Mouse (Mus musculus): ENCODE results near the gene Rasgrp3. TPM values are rescaled to one million over a fixed set of nuclear protein-coding genes. Genes with fewer than 3 reads are reported as not detected.

Gene Rasgrp3
- polyA plus RNA-seq, 1 experiment from 2014 or later = 11.4 TPM

- Histone ChIP-seq H3K9me3 (replicated peaks; ENCODE audit: control insufficient read depth, low read length) (no peaks in the 10 kb centered on the region), H3K4me2 (ENCODE audit: low read depth, low read length) (no peak overlapping the region), H3K4me3 (ENCODE audit: low read depth, low read length) (no peak overlapping the region), H3K9ac (replicated peaks; ENCODE audit: low read length) (no peak overlapping the region), H3K27ac (replicated peaks; ENCODE audit: low read depth, low read length) (no peak overlapping the region), H3K36me3 (replicated peaks; ENCODE audit: control insufficient read depth, insufficient read depth, low read depth, low read length) (no peaks in the 10 kb centered on the region; the same call in 1 of the 2 replicates), H3K27me3 (ENCODE audit: control insufficient read depth, insufficient read depth, low read length) (no peaks in the 10 kb centered on the region), H3K4me1 (ENCODE audit: control insufficient read depth, insufficient read depth, low read length) (no peaks in the 10 kb centered on the region; the same call in 1 of the 2 replicates)
- WGBS = 90% methylated on average over 7 of the region's 7 CpGs
- ATAC-seq (replicated peaks; ENCODE audit: insufficient number of reproducible peaks, low FRiP score, low TSS enrichment, low read depth) (no peak), DNase-seq (ENCODE audit: low spot score) (no peak)
These were observed 101.4 kb downstream of the Rasgrp3 start for GRCm38 (mm10) chr17:75537050-75537445.

- Histone ChIP-seq H3K4me1 (ENCODE audit: control insufficient read depth, insufficient read depth, low read length) (no peaks in the 10 kb centered on the region; the same call in 1 of the 2 replicates), H3K9ac (replicated peaks; ENCODE audit: low read length) (no peak overlapping the region), H3K4me3 (ENCODE audit: low read depth, low read length) (no peak overlapping the region), H3K4me2 (ENCODE audit: low read depth, low read length) (no peak overlapping the region), H3K27ac (replicated peaks; ENCODE audit: low read depth, low read length) (no peak overlapping the region), H3K27me3 (ENCODE audit: control insufficient read depth, insufficient read depth, low read length) (no peaks in the 10 kb centered on the region), H3K36me3 (replicated peaks; ENCODE audit: control insufficient read depth, insufficient read depth, low read depth, low read length) (no peaks in the 10 kb centered on the region; the same call in 1 of the 2 replicates), H3K9me3 (replicated peaks; ENCODE audit: control insufficient read depth, low read length) (no peaks in the 10 kb centered on the region)
- DNase-seq (ENCODE audit: low spot score) = no peak
- ATAC-seq (replicated peaks; ENCODE audit: insufficient number of reproducible peaks, low FRiP score, low TSS enrichment, low read depth) = no peak
- 94% methylated on average over 12 of the region's 12 CpGs for WGBS
These were observed 102.7 kb downstream of the Rasgrp3 start for GRCm38 (mm10) chr17:75538431-75538830.

GRCm38 (mm10) chr17:75539130-75539529 is 103.4 kb downstream of the Rasgrp3 start:
- Histone ChIP-seq H3K9me3 (replicated peaks; ENCODE audit: control insufficient read depth, low read length) (no peaks in the 10 kb centered on the region), H3K27me3 (ENCODE audit: control insufficient read depth, insufficient read depth, low read length) (no peaks in the 10 kb centered on the region), H3K4me1 (ENCODE audit: control insufficient read depth, insufficient read depth, low read length) (no peaks in the 10 kb centered on the region; the same call in 1 of the 2 replicates), H3K9ac (replicated peaks; ENCODE audit: low read length) (no peak overlapping the region), H3K4me2 (ENCODE audit: low read depth, low read length) (no peak overlapping the region), H3K4me3 (ENCODE audit: low read depth, low read length) (no peak overlapping the region), H3K36me3 (replicated peaks; ENCODE audit: control insufficient read depth, insufficient read depth, low read depth, low read length) (no peaks in the 10 kb centered on the region; the same call in 1 of the 2 replicates), H3K27ac (replicated peaks; ENCODE audit: low read depth, low read length) (no peak overlapping the region)
- WGBS = 89% methylated on average over 6 of the region's 6 CpGs
- no peak for ATAC-seq (replicated peaks; ENCODE audit: insufficient number of reproducible peaks, low FRiP score, low TSS enrichment, low read depth)
- no peak for DNase-seq (ENCODE audit: low spot score)

DNA sequence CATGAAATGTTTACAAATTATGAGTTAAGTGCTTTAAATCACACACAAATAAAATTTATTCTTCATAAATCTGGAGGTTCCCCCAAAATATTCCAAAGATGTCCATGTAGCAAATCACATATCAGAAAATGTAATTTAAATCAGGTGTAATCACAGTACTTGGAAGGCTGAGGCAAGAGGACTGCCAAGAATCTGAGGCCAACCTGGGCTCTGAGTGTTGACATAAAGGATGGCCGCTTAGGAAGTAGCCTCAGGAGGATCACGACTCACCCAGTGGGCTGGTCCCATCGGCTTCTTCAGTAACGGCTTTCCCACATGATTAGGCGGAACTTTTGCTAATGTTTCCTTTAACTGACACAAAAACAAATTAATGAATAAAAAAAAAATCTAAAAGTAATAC is 104.1 kb downstream of the Rasgrp3 start:
- WGBS = 87% methylated on average over 5 of the region's 5 CpGs
- no peak for DNase-seq (ENCODE audit: low spot score)
- Histone ChIP-seq H3K27ac (replicated peaks; ENCODE audit: low read depth, low read length) (no peak overlapping the region), H3K9ac (replicated peaks; ENCODE audit: low read length) (no peak overlapping the region), H3K9me3 (replicated peaks; ENCODE audit: control insufficient read depth, low read length) (no peaks in the 10 kb centered on the region), H3K4me3 (ENCODE audit: low read depth, low read length) (no peak overlapping the region), H3K4me1 (ENCODE audit: control insufficient read depth, insufficient read depth, low read length) (no peaks in the 10 kb centered on the region), H3K4me2 (ENCODE audit: low read depth, low read length) (no peak overlapping the region), H3K36me3 (replicated peaks; ENCODE audit: control insufficient read depth, insufficient read depth, low read depth, low read length) (no peaks in the 10 kb centered on the region; the same call in 1 of the 2 replicates), H3K27me3 (ENCODE audit: control insufficient read depth, insufficient read depth, low read length) (no peaks in the 10 kb centered on the region)
- no peak for ATAC-seq (replicated peaks; ENCODE audit: insufficient number of reproducible peaks, low FRiP score, low TSS enrichment, low read depth)

- H3K9me3 ChIP-seq (replicated peaks; ENCODE audit: control insufficient read depth, low read length) = no peaks in the 10 kb centered on the region
- no peaks in the 10 kb centered on the region for H3K27me3 ChIP-seq (ENCODE audit: control insufficient read depth, insufficient read depth, low read length)
- WGBS = 89% methylated on average over 7 of the region's 7 CpGs
- DNase-seq (ENCODE audit: low spot score) = no peak
- H3K9ac ChIP-seq (replicated peaks; ENCODE audit: low read length) = no peak overlapping the region
- no peak for ATAC-seq (replicated peaks; ENCODE audit: insufficient number of reproducible peaks, low FRiP score, low TSS enrichment, low read depth)
- no peaks in the 10 kb centered on the region; the same call in 1 of the 2 replicates for H3K36me3 ChIP-seq (replicated peaks; ENCODE audit: control insufficient read depth, insufficient read depth, low read depth, low read length)
- no peak overlapping the region for H3K27ac ChIP-seq (replicated peaks; ENCODE audit: low read depth, low read length)
- H3K4me3 ChIP-seq (ENCODE audit: low read depth, low read length) = no peak overlapping the region
- H3K4me1 ChIP-seq (ENCODE audit: control insufficient read depth, insufficient read depth, low read length) = no peaks in the 10 kb centered on the region
- no peak overlapping the region for H3K4me2 ChIP-seq (ENCODE audit: low read depth, low read length)
These were observed 107.7 kb downstream of the Rasgrp3 start for GRCm38 (mm10) chr17:75543434-75543833.

DNA sequence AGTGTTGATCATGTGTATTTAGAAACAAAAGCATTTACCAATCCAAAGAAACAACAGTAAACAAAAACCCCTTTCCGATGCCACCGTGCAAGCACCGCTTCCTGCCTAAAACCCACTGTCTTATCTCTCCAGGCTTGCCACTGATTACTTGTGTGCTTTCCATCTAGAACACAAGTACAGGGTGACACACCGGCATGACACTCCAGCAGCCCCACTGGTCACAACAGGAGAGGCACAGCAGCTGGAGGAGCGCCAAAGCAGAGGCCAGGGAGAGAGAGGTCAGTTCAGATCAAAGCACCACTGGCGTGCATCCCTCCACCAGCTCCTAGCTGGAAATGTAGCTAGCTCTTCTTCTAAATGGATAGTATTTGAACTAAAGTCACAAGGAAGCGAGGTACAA is 108.6 kb downstream of the Rasgrp3 start:
- no peaks in the 10 kb centered on the region for H3K9me3 ChIP-seq (replicated peaks; ENCODE audit: control insufficient read depth, low read length)
- no peak for DNase-seq (ENCODE audit: low spot score)
- no peak overlapping the region for H3K4me2 ChIP-seq (ENCODE audit: low read depth, low read length)
- no peak overlapping the region for H3K27ac ChIP-seq (replicated peaks; ENCODE audit: low read depth, low read length)
- H3K4me1 ChIP-seq (ENCODE audit: control insufficient read depth, insufficient read depth, low read length) = no peaks in the 10 kb centered on the region
- no peak overlapping the region for H3K4me3 ChIP-seq (ENCODE audit: low read depth, low read length)
- no peaks in the 10 kb centered on the region for H3K27me3 ChIP-seq (ENCODE audit: control insufficient read depth, insufficient read depth, low read length)
- no peak overlapping the region for H3K9ac ChIP-seq (replicated peaks; ENCODE audit: low read length)
- WGBS = 86% methylated on average over 7 of the region's 7 CpGs
- no peak for ATAC-seq (replicated peaks; ENCODE audit: insufficient number of reproducible peaks, low FRiP score, low TSS enrichment, low read depth)
- H3K36me3 ChIP-seq (replicated peaks; ENCODE audit: control insufficient read depth, insufficient read depth, low read depth, low read length) = no peaks in the 10 kb centered on the region; the same call in 1 of the 2 replicates

DNA sequence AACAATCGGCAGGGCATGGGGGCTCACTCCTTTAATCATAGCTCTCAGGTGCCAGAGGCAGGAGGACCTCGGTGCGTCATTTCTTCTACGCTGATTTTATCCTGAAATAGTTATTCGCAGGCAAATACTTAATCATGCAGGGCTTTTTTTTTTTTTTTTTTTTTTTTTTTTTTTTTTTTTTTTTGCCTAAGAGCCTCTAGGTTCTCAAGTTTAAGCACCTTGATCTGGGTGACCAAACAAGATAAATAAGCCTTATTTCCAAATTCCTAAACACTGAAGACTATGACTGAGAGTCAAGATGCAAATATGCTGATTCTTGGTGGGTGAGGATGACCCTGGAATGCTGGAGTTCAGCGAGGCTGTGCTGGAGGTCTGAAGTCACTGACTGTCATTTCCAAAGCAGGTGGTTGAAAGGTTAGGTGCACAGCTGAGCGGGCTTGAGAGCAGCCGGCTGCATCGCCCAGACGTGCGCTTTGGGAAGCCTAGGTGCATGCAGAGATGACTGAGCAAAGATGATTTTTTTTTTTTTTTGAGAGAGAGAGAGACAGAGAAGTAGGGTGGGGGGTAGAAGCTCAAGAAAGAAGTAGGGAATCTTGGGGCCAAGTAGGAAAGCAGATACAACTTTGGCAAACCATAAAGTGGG is 115.2 kb downstream of the Rasgrp3 start:
- Histone ChIP-seq H3K27me3 (ENCODE audit: control insufficient read depth, insufficient read depth, low read length) (no peaks in the 10 kb centered on the region), H3K9me3 (replicated peaks; ENCODE audit: control insufficient read depth, low read length) (no peaks in the 10 kb centered on the region), H3K4me3 (ENCODE audit: low read depth, low read length) (peak overlapping the region; percentile 72), H3K4me2 (ENCODE audit: low read depth, low read length) (peak overlapping the region; percentile 57), H3K27ac (replicated peaks; ENCODE audit: low read depth, low read length) (no peak overlapping the region), H3K4me1 (ENCODE audit: control insufficient read depth, insufficient read depth, low read length) (no peaks in the 10 kb centered on the region), H3K36me3 (replicated peaks; ENCODE audit: control insufficient read depth, insufficient read depth, low read depth, low read length) (no peaks in the 10 kb centered on the region), H3K9ac (replicated peaks; ENCODE audit: low read length) (peak overlapping the region; percentile 68)
- ATAC-seq (replicated peaks; ENCODE audit: insufficient number of reproducible peaks, low FRiP score, low TSS enrichment, low read depth) (no peak), DNase-seq (ENCODE audit: low spot score) (no peak)
- WGBS = 43% methylated on average over 11 of the region's 11 CpGs

DNA sequence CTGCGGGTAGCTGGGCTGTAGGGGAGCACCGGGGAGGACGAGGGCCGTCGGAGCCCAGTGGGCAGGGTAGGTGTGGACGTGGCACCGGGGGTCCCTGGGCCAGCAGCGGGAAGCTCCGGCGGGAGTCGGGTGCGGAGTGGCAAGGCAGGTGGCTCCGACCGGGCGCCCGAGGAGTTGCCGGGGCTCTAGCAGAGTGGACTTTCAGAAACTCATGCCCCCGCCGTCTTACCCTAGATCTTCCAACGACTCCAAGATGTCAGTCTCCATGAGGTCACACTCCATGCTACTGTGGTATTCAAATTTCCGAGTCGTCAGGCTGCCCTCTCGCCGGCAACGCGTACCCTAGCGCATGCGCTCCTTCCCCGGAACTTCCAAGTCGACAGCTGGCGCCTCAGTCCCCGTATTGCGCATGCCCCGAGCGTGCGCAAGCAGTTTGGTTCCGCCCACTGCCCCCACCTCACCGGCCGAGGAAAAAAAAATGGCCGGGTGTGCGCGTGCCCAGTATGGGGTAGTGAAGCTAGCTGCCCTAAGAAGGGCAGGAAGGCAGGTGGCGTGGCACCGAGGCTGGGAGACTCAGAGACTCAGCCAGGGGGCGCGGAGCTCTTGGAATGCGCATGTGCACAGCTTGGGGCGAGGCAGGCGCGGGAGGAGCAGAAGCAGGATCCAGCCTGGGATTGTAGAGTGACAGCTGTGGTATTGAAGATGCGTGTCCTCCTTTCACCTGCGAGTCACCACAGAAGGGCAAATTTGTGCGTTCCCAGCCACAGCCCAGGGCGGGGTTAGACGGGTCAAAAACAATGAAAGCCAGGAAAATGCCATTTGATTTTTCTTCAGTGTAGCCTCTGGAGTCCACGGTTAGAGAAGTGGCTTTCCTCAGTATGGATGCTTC is 116.1 kb downstream of the Rasgrp3 start, which contains the start of gene Fam98a:
Fam98a (minus strand) TSS at position 435 of the 889 bp plus-strand sequence.
- no peaks in the 10 kb centered on the region for H3K9me3 ChIP-seq (replicated peaks; ENCODE audit: control insufficient read depth, low read length)
- H3K27ac ChIP-seq (replicated peaks; ENCODE audit: low read depth, low read length) = no peak within 1 kb of the TSS
- peak within 1 kb of the TSS; percentile 72 for H3K4me3 ChIP-seq (ENCODE audit: low read depth, low read length)
- WGBS = under 1% methylated on average over 49 of the region's 56 CpGs
- H3K27me3 ChIP-seq (ENCODE audit: control insufficient read depth, insufficient read depth, low read length) = no peaks in the 10 kb centered on the region
- DNase-seq (ENCODE audit: low spot score) (peak; percentile 99), ATAC-seq (replicated peaks; ENCODE audit: insufficient number of reproducible peaks, low FRiP score, low TSS enrichment, low read depth) (peak; percentile 99)
- H3K4me2 ChIP-seq (ENCODE audit: low read depth, low read length) = peak within 1 kb of the TSS; percentile 57
- no peaks in the 10 kb centered on the region for H3K36me3 ChIP-seq (replicated peaks; ENCODE audit: control insufficient read depth, insufficient read depth, low read depth, low read length)
- peak within 1 kb of the TSS; percentile 68 for H3K9ac ChIP-seq (replicated peaks; ENCODE audit: low read length)
- H3K4me1 ChIP-seq (ENCODE audit: control insufficient read depth, insufficient read depth, low read length) = no peaks in the 10 kb centered on the region

All from embryonic facial prominence, embryonic 11.5 days (tissue).